Mouse (Mus musculus) intestine, embryonic 15.5 days (tissue): Measurements from ENCODE around the gene 1700020L24Rik. TPM values are rescaled to one million over a fixed set of nuclear protein-coding genes. Genes with fewer than 3 reads are reported as not detected.

Source experiments
- ATAC-seq: fragments of 200-750 bp; cut with Nextera tagmentation; 2 replicates; pipeline ENCODE4 v1.8.0; 2017; ENCODE audit warnings: moderate TSS enrichment, moderate library complexity
- H3K27ac ChIP-seq: fragments of 300-500 bp; sonication (generic); 2 replicates; pipeline ENCODE4 v1.5.1; 2015; ENCODE audit warnings: mild to moderate bottlenecking, inconsistent platforms
- H3K27me3 ChIP-seq: fragments of 300-500 bp; sonication (generic); replicated peaks from 2 replicates; pipeline ENCODE4 v1.6.1; 2015; ENCODE audit warnings: inconsistent platforms
- H3K36me3 ChIP-seq: fragments of 300-500 bp; sonication (generic); 2 replicates; pipeline ENCODE4 v1.6.1; 2015; ENCODE audit warnings: inconsistent platforms
- H3K4me1 ChIP-seq: fragments of 300-500 bp; sonication (generic); replicated peaks from 2 replicates; pipeline ENCODE4 v1.6.1; 2015; ENCODE audit warnings: inconsistent platforms
- H3K4me2 ChIP-seq: fragments of 300-500 bp; sonication (generic); replicated peaks from 2 replicates; pipeline ENCODE4 v1.6.1; 2015; ENCODE audit warnings: mild to moderate bottlenecking, inconsistent platforms
- H3K4me3 ChIP-seq: fragments of 300-500 bp; sonication (generic); replicated peaks from 2 replicates; pipeline ENCODE4 v1.5.1; 2015; ENCODE audit warnings: inconsistent platforms
- H3K9ac ChIP-seq: fragments of 300-500 bp; sonication (generic); 2 replicates; pipeline ENCODE4 v1.6.1; 2015; ENCODE audit warnings: inconsistent platforms
- H3K9me3 ChIP-seq: fragments of 300-500 bp; sonication (generic); 2 replicates; pipeline ENCODE4 v1.6.1; 2016; ENCODE audit warnings: inconsistent platforms
- WGBS: fragments of 180-500 bp; shearing (Covaris S2); methylation state at CpG from one replicate; pipeline ENCODE4 v1.1.7; 2015; 5-methylcytosine and 5-hydroxymethylcytosine counted together
- polyA plus RNA-seq: library from polyadenylated mRNA; unstranded; fragments of >200 nt; fragmentation: Nextera tagmentation; extraction: Ambion mirVana; gene quantifications from 2 replicates; pipeline ENCODE4 v1.2.1, GENCODE M21; 2015

1700020L24Rik gene
- 0.76 and 0.87 TPM in 2 replicates for polyA plus RNA-seq

GRCm38 (mm10) chr11:83437377-83437776, at the start of gene 1700020L24Rik:
TSS of gene 1700020L24Rik (plus strand) at chr11:83437677.
- H3K27ac ChIP-seq: no peak within 1 kb of the TSS
- H3K36me3 ChIP-seq: no peaks in the 10 kb centered on the region
- H3K4me3 ChIP-seq: no peak within 1 kb of the TSS
- no peak within 1 kb of the TSS for H3K4me2 ChIP-seq
- WGBS: 88% methylated on average over 1 of the region's 1 CpGs
- H3K4me1 ChIP-seq: peaks cover 8% of the 10 kb centered on the region
- ATAC-seq: no peak
- H3K27me3 ChIP-seq: peaks cover 14% of the 10 kb centered on the region
- H3K9me3 ChIP-seq: no peaks in the 10 kb centered on the region
- no peak within 1 kb of the TSS for H3K9ac ChIP-seq

DNA sequence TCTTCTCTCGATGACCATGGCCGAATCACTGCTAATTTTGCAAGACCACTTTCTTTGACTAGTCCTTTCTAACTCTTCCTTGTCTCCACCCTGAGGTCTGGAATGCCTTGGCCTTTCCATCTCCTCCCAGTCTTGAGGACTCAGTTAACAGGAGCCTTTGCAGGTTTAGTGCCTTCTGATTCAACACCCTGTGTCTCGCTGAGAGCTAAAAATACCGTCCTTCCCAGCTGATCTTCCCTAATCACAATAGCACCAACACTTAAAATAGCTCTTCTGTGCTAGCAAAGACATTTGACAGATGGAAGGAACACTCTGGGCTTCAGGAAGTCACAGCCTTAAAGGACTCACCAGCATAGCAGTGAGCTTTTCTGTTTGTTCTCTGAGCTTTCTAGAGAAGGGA, 44.4 kb upstream of the 1700020L24Rik start:
- no peaks in the 10 kb centered on the region for H3K9me3 ChIP-seq
- H3K36me3 ChIP-seq: peaks cover 5% of the 10 kb centered on the region; the same call in 1 of the 2 replicates
- no peaks in the 10 kb centered on the region for H3K4me1 ChIP-seq
- H3K4me2 ChIP-seq: no peak overlapping the region
- no peak for ATAC-seq
- H3K27me3 ChIP-seq: no peaks in the 10 kb centered on the region
- 88% methylated on average over 4 of the region's 4 CpGs for WGBS
- no peak overlapping the region for H3K9ac ChIP-seq
- H3K4me3 ChIP-seq: no peak overlapping the region
- H3K27ac ChIP-seq: no peak overlapping the region

GRCm38 (mm10) chr11:83394802-83395439, 42.6 kb upstream of the 1700020L24Rik start:
- no peak for ATAC-seq
- 56% methylated on average over 6 of the region's 6 CpGs for WGBS
- no peak overlapping the region for H3K27ac ChIP-seq
- no peak overlapping the region for H3K4me2 ChIP-seq
- no peaks in the 10 kb centered on the region for H3K9me3 ChIP-seq
- peaks cover 5% of the 10 kb centered on the region; the same call in 1 of the 2 replicates for H3K36me3 ChIP-seq
- H3K4me3 ChIP-seq: no peak overlapping the region
- H3K4me1 ChIP-seq: no peaks in the 10 kb centered on the region
- no peak overlapping the region for H3K9ac ChIP-seq
- H3K27me3 ChIP-seq: no peaks in the 10 kb centered on the region

GRCm38 (mm10) chr11:83397626-83398025, 39.9 kb upstream of the 1700020L24Rik start:
- no peaks in the 10 kb centered on the region for H3K4me1 ChIP-seq
- no peaks in the 10 kb centered on the region for H3K9me3 ChIP-seq
- WGBS: 86% methylated on average over 7 of the region's 7 CpGs
- H3K4me2 ChIP-seq: no peak overlapping the region
- no peak for ATAC-seq
- H3K4me3 ChIP-seq: no peak overlapping the region
- H3K27ac ChIP-seq: no peak overlapping the region
- H3K36me3 ChIP-seq: peaks cover 5% of the 10 kb centered on the region; the same call in 1 of the 2 replicates
- H3K9ac ChIP-seq: no peak overlapping the region
- no peaks in the 10 kb centered on the region for H3K27me3 ChIP-seq

DNA sequence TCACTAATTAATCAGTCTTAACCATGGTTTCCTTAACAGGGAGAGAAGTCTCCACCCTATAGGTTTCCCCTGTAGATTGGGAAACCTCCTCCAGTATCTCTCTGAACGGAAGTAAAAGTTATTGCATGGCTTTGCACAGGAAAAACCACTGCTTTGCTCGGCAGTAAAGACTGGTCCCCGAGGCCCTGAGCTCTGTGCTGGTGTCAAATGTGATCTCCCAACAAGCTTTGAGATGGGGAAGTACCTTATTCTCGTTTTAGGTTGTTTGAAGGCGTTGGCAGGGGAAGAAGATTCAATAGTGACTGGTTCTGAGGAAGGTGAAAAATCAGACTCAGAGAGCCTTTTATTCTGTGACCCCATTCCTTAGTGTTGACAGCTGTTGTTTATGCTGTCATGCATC, 38.8 kb upstream of the 1700020L24Rik start:
- Histone ChIP-seq H3K36me3 (peaks cover 7% of the 10 kb centered on the region; the same call in 1 of the 2 replicates), H3K9ac (no peak overlapping the region), H3K9me3 (no peaks in the 10 kb centered on the region), H3K4me3 (no peak overlapping the region), H3K27ac (no peak overlapping the region), H3K4me1 (no peaks in the 10 kb centered on the region), H3K4me2 (no peak overlapping the region), H3K27me3 (no peaks in the 10 kb centered on the region)
- ATAC-seq: no peak
- WGBS: 81% methylated on average over 5 of the region's 5 CpGs

DNA sequence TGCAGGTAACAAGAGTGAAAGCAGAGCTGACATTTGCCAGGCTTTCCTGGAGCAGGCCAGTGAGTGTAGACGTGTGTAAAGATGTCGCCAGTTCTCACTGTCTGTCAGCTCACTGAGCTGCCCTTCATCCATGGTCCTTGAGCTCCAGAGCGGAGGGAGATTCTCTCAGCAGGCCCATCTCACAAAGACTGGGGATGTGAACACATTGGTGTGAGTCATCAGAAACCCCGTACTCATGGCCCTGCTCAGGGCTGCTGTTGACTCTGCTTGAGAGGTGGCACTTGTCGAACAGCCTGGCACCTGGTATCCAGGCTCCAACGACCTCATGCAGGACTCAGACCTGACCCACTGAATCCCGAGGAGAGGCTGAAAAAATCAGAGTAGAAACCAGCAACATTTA, 33.7 kb upstream of the 1700020L24Rik start:
- Histone ChIP-seq H3K9ac (no peak overlapping the region), H3K4me3 (no peak overlapping the region), H3K36me3 (0 out of 2 replicates have a peak, but pooled peaks cover 3% of the 10 kb centered on the region), H3K27me3 (no peaks in the 10 kb centered on the region), H3K4me1 (no peaks in the 10 kb centered on the region), H3K4me2 (no peak overlapping the region), H3K9me3 (no peaks in the 10 kb centered on the region), H3K27ac (no peak overlapping the region)
- no peak for ATAC-seq
- 83% methylated on average over 7 of the region's 7 CpGs for WGBS

GRCm38 (mm10) chr11:83406391-83406790, 31.1 kb upstream of the 1700020L24Rik start:
- no peak overlapping the region for H3K9ac ChIP-seq
- no peak overlapping the region for H3K4me2 ChIP-seq
- no peak for ATAC-seq
- peaks cover 13% of the 10 kb centered on the region; the same call in 1 of the 2 replicates for H3K4me1 ChIP-seq
- H3K36me3 ChIP-seq: 0 out of 2 replicates have a peak, but pooled peaks cover 3% of the 10 kb centered on the region
- no peak overlapping the region for H3K4me3 ChIP-seq
- no peaks in the 10 kb centered on the region for H3K27me3 ChIP-seq
- H3K9me3 ChIP-seq: no peaks in the 10 kb centered on the region
- no peak overlapping the region for H3K27ac ChIP-seq
- 56% methylated on average over 3 of the region's 3 CpGs for WGBS

DNA sequence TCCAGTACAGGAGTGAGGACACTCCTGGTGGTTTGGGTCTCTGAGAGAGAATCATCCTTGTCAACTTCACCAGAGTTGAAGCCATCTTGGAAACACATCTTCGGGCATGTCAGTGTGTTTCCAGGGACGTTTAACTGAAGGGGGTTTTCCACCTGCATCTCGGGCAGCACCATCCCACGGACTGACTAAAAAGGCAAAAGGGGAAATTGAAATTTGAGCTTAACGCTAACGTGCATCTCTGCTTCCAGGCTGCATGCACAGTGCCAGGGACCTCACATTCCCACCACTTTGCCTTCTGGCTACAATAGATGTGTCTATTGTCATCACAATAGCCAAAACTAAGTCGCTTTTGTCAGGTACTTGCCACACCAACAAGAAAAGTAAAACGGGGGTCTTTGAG, 29.2 kb upstream of the 1700020L24Rik start:
- H3K4me1 ChIP-seq: peaks cover 13% of the 10 kb centered on the region; the same call in 1 of the 2 replicates
- no peaks in the 10 kb centered on the region for H3K36me3 ChIP-seq
- H3K27me3 ChIP-seq: no peaks in the 10 kb centered on the region
- H3K4me2 ChIP-seq: no peak overlapping the region
- no peak overlapping the region for H3K27ac ChIP-seq
- no peaks in the 10 kb centered on the region for H3K9me3 ChIP-seq
- no peak overlapping the region for H3K9ac ChIP-seq
- no peak overlapping the region for H3K4me3 ChIP-seq
- no peak for ATAC-seq
- WGBS: 45% methylated on average over 8 of the region's 8 CpGs

DNA sequence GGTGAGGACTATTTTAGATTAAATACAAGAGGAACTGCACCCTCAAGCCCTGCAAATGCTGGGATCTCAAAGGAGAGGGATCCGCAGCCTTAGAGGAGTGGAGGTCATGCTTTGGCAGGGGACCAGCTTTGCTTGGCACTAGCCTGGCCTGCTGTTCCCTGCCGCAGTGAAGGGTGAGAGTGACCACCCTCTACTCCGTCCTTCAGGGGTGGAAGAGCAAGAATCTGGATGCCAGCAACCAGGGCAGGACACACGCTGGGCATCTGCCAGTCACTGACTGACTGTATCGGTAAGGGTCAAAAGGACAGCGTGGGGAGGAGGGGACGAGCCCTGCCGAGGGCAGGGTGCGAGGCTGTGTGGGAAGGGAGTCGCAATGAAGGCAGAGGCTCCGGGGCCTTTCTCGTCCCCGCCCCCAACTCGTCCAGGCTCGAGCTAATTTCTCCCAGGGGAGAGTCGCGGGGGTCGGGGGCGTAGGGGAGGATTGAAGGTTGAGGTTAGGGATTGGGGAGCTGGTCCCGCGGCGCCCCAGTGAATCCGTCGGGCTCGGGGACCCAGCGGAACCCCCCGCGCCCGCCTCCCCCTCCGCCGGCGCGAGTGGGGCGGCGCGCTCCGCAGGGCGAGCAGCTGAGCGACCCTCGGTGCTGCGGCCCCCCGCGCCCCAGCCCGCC, 28.3 kb upstream of the 1700020L24Rik start, which contains the start of gene Rasl10b:
Rasl10b (plus strand) TSS at position 51 of the 668 bp plus-strand sequence.
- Histone ChIP-seq H3K9ac (peak within 1 kb of the TSS; percentile 57), H3K27ac (no peak within 1 kb of the TSS), H3K9me3 (no peaks in the 10 kb centered on the region), H3K4me1 (peaks cover 13% of the 10 kb centered on the region; the same call in 1 of the 2 replicates), H3K27me3 (no peaks in the 10 kb centered on the region), H3K36me3 (no peaks in the 10 kb centered on the region), H3K4me3 (peak within 1 kb of the TSS; percentile 80), H3K4me2 (peak within 1 kb of the TSS; percentile 96)
- 1% methylated on average over 35 of the region's 44 CpGs for WGBS
- peak; percentile 76 for ATAC-seq

GRCm38 (mm10) chr11:83409792-83410291, 27.6 kb upstream of the 1700020L24Rik start:
- no peaks in the 10 kb centered on the region for H3K9me3 ChIP-seq

DNA sequence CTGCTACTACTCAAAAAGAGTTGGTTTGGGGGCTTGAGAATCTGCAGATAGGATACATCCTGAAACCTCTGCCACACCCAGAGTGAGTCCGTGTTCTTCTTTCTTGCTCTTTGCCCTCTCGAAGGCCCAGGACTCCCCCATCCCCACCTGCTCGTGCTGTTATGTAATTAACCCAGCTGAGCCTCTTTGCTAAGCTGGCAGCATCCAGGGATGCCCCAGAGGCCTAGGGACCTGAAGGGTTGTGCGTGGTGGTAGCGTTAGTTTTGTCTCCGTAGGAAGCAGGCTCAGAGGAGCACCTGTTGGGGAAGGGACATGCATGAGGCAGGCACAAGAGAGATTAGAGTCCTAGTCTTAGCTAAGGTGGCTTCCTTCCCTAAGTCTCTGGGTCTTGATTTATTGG, 27.0 kb upstream of the 1700020L24Rik start:
- no peaks in the 10 kb centered on the region for H3K27me3 ChIP-seq
- WGBS: 45% methylated on average over 6 of the region's 6 CpGs
- H3K4me1 ChIP-seq: peaks cover 13% of the 10 kb centered on the region; the same call in 1 of the 2 replicates
- peak overlapping the region; percentile 80; the same call in 1 of the 2 replicates for H3K4me3 ChIP-seq
- H3K36me3 ChIP-seq: no peaks in the 10 kb centered on the region
- ATAC-seq: peak; percentile 24; the same call in 1 of the 2 replicates
- no peak overlapping the region for H3K9ac ChIP-seq
- H3K27ac ChIP-seq: no peak overlapping the region
- peak overlapping the region; percentile 96 for H3K4me2 ChIP-seq
- no peaks in the 10 kb centered on the region for H3K9me3 ChIP-seq

More at GRCm38 (mm10) chr11:83409792-83410291, 27.6 kb upstream of the 1700020L24Rik start:
- Histone ChIP-seq H3K36me3 (no peaks in the 10 kb centered on the region), H3K4me2 (peak overlapping the region; percentile 96), H3K27me3 (no peaks in the 10 kb centered on the region), H3K27ac (no peak overlapping the region), H3K4me1 (peaks cover 13% of the 10 kb centered on the region; the same call in 1 of the 2 replicates), H3K4me3 (peak overlapping the region; percentile 80), H3K9ac (peak overlapping the region; percentile 57)
- under 1% methylated on average over 29 of the region's 40 CpGs for WGBS
- peak; percentile 55 for ATAC-seq

DNA sequence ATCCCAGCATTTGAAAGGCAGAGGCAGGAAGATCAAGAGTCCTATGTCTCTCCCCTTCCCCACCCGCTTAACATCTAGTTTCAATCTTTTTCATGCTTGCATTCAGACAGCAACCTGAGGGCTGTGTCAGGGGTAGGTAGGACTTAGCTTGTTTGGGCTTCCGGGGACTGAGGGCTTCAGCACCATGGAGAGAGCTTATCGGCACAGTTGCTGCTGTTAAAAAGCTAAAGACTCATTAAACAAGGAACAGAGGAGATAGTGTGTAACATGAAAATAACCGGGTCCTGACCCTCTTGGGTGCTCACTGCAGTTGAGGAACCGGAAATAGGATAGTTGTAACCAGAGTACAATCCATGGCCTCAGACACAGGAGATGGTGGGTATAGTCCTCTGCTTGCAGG, 20.4 kb upstream of the 1700020L24Rik start:
- H3K9me3 ChIP-seq: no peaks in the 10 kb centered on the region

More for the DNA sequence above, 20.4 kb upstream of the 1700020L24Rik start:
- Histone ChIP-seq H3K4me1 (peaks cover 4% of the 10 kb centered on the region; the same call in 1 of the 2 replicates), H3K4me3 (no peak overlapping the region), H3K9ac (no peak overlapping the region), H3K36me3 (no peaks in the 10 kb centered on the region), H3K27ac (no peak overlapping the region), H3K4me2 (no peak overlapping the region), H3K27me3 (peaks cover 31% of the 10 kb centered on the region)
- WGBS: 4% methylated on average over 5 of the region's 5 CpGs
- no peak for ATAC-seq
